Mouse (Mus musculus) heart, embryonic 14.5 days (tissue): ENCODE measurements around the gene Atp8b4. TPM values are rescaled to one million over a fixed set of nuclear protein-coding genes. Genes with fewer than 3 reads are reported as not detected.

ENCODE experiments used
- ATAC-seq: fragments of 200-750 bp; cut with Nextera tagmentation; 2 replicates; pipeline ENCODE4 v1.8.0; 2017; ENCODE audit warnings: low read depth, moderate TSS enrichment; ENCODE audit not compliant: insufficient number of reproducible peaks, insufficient read depth, low FRiP score
- H3K27ac ChIP-seq, 2 experiments: fragments of 200-500 bp in 1 of 2; fragments of 300-500 bp in 1 of 2; sonication (generic) in 1 of 2; replicated peaks in 1 of 2; 2 replicates each; pipeline ENCODE4 v1.5.1; 2012 to 2014; ENCODE audit warnings: low read depth in 2 of 2, low read length in 2 of 2, control low read depth in 1 of 2, mild to moderate bottlenecking in 1 of 2, mixed read lengths in 1 of 2; ENCODE audit not compliant: control insufficient read depth in 1 of 2, insufficient read depth in 1 of 2
- H3K27me3 ChIP-seq: fragments of 300-500 bp; sonication (generic); 2 replicates; pipeline ENCODE4 v1.6.1; 2014; ENCODE audit warnings: mild to moderate bottlenecking, low read length, control low read depth; ENCODE audit not compliant: control insufficient read depth, insufficient read depth
- H3K36me3 ChIP-seq: fragments of 300-500 bp; sonication (generic); 2 replicates; pipeline ENCODE4 v1.6.1; 2014; ENCODE audit warnings: mild to moderate bottlenecking, control low read depth, low read length, mixed read lengths; ENCODE audit not compliant: control insufficient read depth, insufficient read depth
- H3K4me1 ChIP-seq, 2 experiments: fragments of 200-500 bp in 1 of 2; fragments of 300-500 bp in 1 of 2; sonication (generic) in 1 of 2; 2 replicates each; pipeline ENCODE4 v1.6.1; 2012 to 2014; ENCODE audit warnings: low read length in 2 of 2, control low read depth in 1 of 2, mixed read lengths in 1 of 2; ENCODE audit not compliant: control insufficient read depth in 2 of 2, insufficient read depth in 2 of 2
- H3K4me2 ChIP-seq: fragments of 300-500 bp; sonication (generic); 2 replicates; pipeline ENCODE4 v1.6.1; 2014; ENCODE audit warnings: mild to moderate bottlenecking, low read length
- H3K4me3 ChIP-seq, 2 experiments: fragments of 200-500 bp in 1 of 2; fragments of 300-500 bp in 1 of 2; sonication (generic) in 1 of 2; 2 replicates each; pipeline ENCODE4 v1.5.1; 2012 to 2014; ENCODE audit warnings: low read length in 2 of 2, mild to moderate bottlenecking in 2 of 2, control low read depth in 1 of 2, low read depth in 1 of 2, moderate library complexity in 1 of 2; ENCODE audit not compliant: control insufficient read depth in 1 of 2, insufficient read depth in 1 of 2
- H3K9ac ChIP-seq: fragments of 300-500 bp; sonication (generic); 2 replicates; pipeline ENCODE4 v1.6.1; 2014; ENCODE audit warnings: mild to moderate bottlenecking, low read length
- H3K9me3 ChIP-seq: fragments of 300-500 bp; sonication (generic); 2 replicates; pipeline ENCODE4 v1.6.1; 2016; ENCODE audit warnings: low read length, control low read depth; ENCODE audit not compliant: control insufficient read depth
- WGBS: fragments of 180-500 bp; shearing (Covaris S2); extraction: QIAGEN DNeasy Blood & Tissue Kit; methylation state at CpG from one replicate; pipeline ENCODE4 v1.1.7; 2014; 5-methylcytosine and 5-hydroxymethylcytosine counted together
- polyA plus RNA-seq: library from polyadenylated mRNA; unstranded; fragments of >200 nt; fragmentation: Nextera tagmentation; extraction: Ambion mirVana; gene quantifications from 2 replicates; pipeline ENCODE4 v1.2.1, GENCODE M21; 2014

Atp8b4 gene
- polyA plus RNA-seq, 1 experiment from 2014 or later: 0.16 TPM

GRCm38 (mm10) chr2:126339516-126339915 is 161.0 kb downstream of the Atp8b4 start:
- Histone ChIP-seq H3K9me3 (no peaks in the 10 kb centered on the region), H3K36me3 (no peaks in the 10 kb centered on the region), H3K4me2 (no peak overlapping the region), H3K27me3 (no peaks in the 10 kb centered on the region), H3K4me3 (no peak overlapping the region), H3K4me1 (peaks cover 2 to 9% of the 10 kb centered on the region in 2 experiments; a peak in 3 of 4 replicates), H3K9ac (no peak overlapping the region), H3K27ac (no peak overlapping the region)
- 87% methylated on average over 8 of the region's 8 CpGs for WGBS
- no peak for ATAC-seq

DNA sequence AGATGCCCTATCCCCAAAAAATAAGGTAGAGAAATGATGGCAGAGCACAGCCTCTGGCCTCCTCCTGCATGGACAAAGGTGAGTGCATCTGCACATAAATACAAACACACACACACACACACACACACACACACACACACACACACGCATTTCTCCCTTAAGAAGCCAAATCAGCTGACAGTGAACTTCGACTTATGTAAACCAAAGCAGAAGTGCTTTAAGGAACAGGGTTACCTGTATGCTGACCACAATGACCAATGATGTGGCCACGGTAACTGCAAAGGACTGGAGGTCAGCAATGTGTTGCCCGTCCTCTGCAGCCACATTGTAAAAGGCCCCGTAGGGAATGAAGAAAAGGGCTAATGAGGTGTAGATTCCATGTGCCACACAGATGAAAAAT is 163.3 kb downstream of the Atp8b4 start:
- ATAC-seq: no peak
- WGBS: 88% methylated on average over 5 of the region's 5 CpGs
- no peak overlapping the region for H3K4me2 ChIP-seq

GRCm38 (mm10) chr2:126331794-126332193 is 168.7 kb downstream of the Atp8b4 start:
- ATAC-seq: no peak

More for the DNA sequence above, 163.3 kb downstream of the Atp8b4 start:
- Histone ChIP-seq H3K9ac (no peak overlapping the region), H3K27me3 (no peaks in the 10 kb centered on the region), H3K4me3 (no peak overlapping the region), H3K36me3 (no peaks in the 10 kb centered on the region), H3K27ac (no peak overlapping the region), H3K9me3 (no peaks in the 10 kb centered on the region), H3K4me1 (no peaks in the 10 kb centered on the region)

DNA sequence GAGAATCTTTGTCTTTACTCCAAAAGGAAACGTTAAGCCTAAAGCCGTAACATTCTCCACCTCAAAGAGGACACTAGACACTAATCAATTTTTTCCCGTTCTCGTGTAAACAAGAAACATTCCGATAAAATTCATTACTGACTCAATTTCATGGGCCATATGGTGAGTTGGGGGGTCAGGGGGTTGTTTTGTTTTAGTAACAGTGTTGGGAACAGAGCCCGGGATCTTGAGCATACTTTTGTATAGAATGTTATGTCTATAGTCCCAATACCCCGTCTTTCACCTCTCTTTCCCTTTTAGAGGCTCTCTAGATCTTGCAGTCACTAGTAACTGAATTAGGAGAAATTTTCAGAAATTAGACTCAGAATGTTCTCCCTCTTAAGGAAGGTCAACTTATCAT is 177.3 kb downstream of the Atp8b4 start:
- Histone ChIP-seq H3K27me3 (no peaks in the 10 kb centered on the region), H3K27ac (no peak overlapping the region), H3K4me3 (no peak overlapping the region), H3K4me2 (no peak overlapping the region), H3K9me3 (no peaks in the 10 kb centered on the region), H3K4me1 (no peaks in the 10 kb centered on the region), H3K9ac (no peak overlapping the region), H3K36me3 (no peaks in the 10 kb centered on the region)
- 86% methylated on average over 7 of the region's 7 CpGs for WGBS
- ATAC-seq: no peak

More at GRCm38 (mm10) chr2:126331794-126332193, 168.7 kb downstream of the Atp8b4 start:
- no peaks in the 10 kb centered on the region for H3K36me3 ChIP-seq
- H3K9ac ChIP-seq: no peak overlapping the region
- no peaks in the 10 kb centered on the region for H3K27me3 ChIP-seq
- H3K4me1 ChIP-seq: no peaks in the 10 kb centered on the region
- no peak overlapping the region for H3K4me2 ChIP-seq
- H3K27ac ChIP-seq: no peak overlapping the region
- no peak overlapping the region for H3K4me3 ChIP-seq
- no peaks in the 10 kb centered on the region for H3K9me3 ChIP-seq
- 84% methylated on average over 3 of the region's 3 CpGs for WGBS

DNA sequence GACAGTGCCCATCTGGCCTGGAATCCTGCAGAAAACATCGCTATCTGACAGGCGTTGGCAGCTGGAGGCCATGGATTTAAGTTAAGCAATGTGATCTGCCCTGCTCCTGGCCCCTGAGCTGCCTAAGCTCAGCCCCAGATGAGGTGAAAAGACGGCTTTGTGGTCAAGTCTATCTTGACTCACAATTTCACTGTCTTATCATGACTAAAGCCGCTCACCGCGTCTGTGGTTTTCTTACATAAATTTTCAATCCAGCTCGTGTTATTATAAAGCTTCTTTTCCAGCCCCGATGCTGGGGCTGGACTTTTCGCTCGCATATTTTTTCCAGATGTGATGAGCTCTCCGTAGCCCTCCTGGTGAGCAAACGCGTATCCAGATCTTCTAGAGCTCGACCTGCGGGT is 177.8 kb downstream of the Atp8b4 start:
- no peaks in the 10 kb centered on the region for H3K4me1 ChIP-seq
- H3K36me3 ChIP-seq: no peaks in the 10 kb centered on the region
- no peaks in the 10 kb centered on the region for H3K27me3 ChIP-seq
- no peak for ATAC-seq
- no peak overlapping the region for H3K27ac ChIP-seq
- no peak overlapping the region for H3K4me2 ChIP-seq
- WGBS: 77% methylated on average over 15 of the region's 15 CpGs
- H3K4me3 ChIP-seq: no peak overlapping the region
- H3K9ac ChIP-seq: no peak overlapping the region
- H3K9me3 ChIP-seq: no peaks in the 10 kb centered on the region

- H3K9ac ChIP-seq: no peak overlapping the region
- 89% methylated on average over 6 of the region's 6 CpGs for WGBS
Measured at GRCm38 (mm10) chr2:126318071-126318470, 182.4 kb downstream of the Atp8b4 start.

DNA sequence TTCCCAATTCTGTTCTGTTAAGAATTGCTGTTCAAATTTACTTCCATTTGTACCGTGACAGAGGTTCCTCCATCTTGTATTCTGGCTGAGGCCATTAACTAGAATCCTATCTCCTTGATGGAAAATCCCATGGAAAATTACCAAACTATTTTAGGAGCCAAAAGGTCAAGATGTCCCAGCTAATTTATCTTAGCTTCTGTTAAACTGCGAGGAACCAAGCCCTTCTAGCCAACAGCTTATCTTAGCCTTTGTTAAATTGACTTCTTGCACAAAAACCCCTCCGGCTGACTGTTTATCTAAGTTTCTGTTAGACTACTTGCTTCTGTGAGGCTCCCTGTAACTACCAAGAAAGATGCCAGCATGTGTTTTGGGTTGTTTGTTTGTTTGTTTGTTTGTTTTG is 183.5 kb downstream of the Atp8b4 start:
- Histone ChIP-seq H3K36me3 (no peaks in the 10 kb centered on the region), H3K9ac (no peak overlapping the region), H3K27me3 (no peaks in the 10 kb centered on the region), H3K4me3 (no peak overlapping the region), H3K4me2 (no peak overlapping the region), H3K4me1 (no peaks in the 10 kb centered on the region), H3K27ac (no peak overlapping the region), H3K9me3 (no peaks in the 10 kb centered on the region)
- WGBS: 38% methylated on average over 3 of the region's 3 CpGs
- ATAC-seq: no peak

More at GRCm38 (mm10) chr2:126318071-126318470, 182.4 kb downstream of the Atp8b4 start:
- H3K36me3 ChIP-seq: no peaks in the 10 kb centered on the region
- no peaks in the 10 kb centered on the region for H3K27me3 ChIP-seq
- no peaks in the 10 kb centered on the region for H3K4me1 ChIP-seq
- H3K27ac ChIP-seq: no peak overlapping the region
- ATAC-seq: no peak
- no peak overlapping the region for H3K4me2 ChIP-seq
- H3K4me3 ChIP-seq: no peak overlapping the region
- no peaks in the 10 kb centered on the region for H3K9me3 ChIP-seq

- no peak overlapping the region for H3K4me2 ChIP-seq
- ATAC-seq: no peak
Measured at GRCm38 (mm10) chr2:126316346-126316745, 184.1 kb downstream of the Atp8b4 start.

More at GRCm38 (mm10) chr2:126316346-126316745, 184.1 kb downstream of the Atp8b4 start:
- no peaks in the 10 kb centered on the region for H3K4me1 ChIP-seq
- H3K36me3 ChIP-seq: no peaks in the 10 kb centered on the region
- WGBS: 83% methylated on average over 2 of the region's 2 CpGs
- no peaks in the 10 kb centered on the region for H3K9me3 ChIP-seq
- no peak overlapping the region for H3K27ac ChIP-seq
- no peak overlapping the region for H3K9ac ChIP-seq
- no peaks in the 10 kb centered on the region for H3K27me3 ChIP-seq
- no peak overlapping the region for H3K4me3 ChIP-seq
